Mouse (Mus musculus): ENCODE measurements around the gene Gcg.

DNA sequence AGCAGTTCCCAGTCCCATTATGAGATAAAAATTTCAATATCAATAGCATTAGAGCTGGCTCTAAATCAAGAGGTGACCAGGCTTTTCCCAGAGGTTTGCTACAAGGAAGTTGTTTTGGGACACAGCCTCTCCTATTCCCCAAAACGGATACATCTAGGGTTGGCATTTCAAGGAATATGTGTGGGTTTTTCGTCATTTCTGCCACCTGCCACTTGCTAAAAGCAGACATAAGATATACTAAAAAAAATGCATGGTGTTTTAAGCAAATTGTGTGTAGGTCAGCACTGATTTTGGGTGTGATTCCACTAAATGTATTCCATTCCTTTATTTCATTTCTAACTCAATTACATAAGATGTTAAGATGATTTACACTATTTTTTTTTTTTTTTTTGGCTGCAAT lies 34.3 kb upstream of the Gcg start:
- TF ChIP-seq CTCF (IDR thresholded peaks at IDR 0.05) (no peak), EP300 (IDR thresholded peaks at IDR 0.05) (no peak)
